Mouse (Mus musculus) adipocyte (in vitro differentiated cells): ENCODE results near the gene Plcb4.
"Not testable (repeated sequence)": the region's sequence is repeated elsewhere in the genome, so short reads cannot be mapped to it uniquely, and the experiment has no call there.

Source experiments
- DNase-seq: peaks from one replicate; pipeline ENCODE4 v3.0.0-alpha.2; 2016; ENCODE audit warnings: low spot score

The Plcb4 gene

GRCm38 (mm10) chr2:135673649-135674048 is 14.8 kb downstream of the Plcb4 start:
- no peak for DNase-seq

DNA sequence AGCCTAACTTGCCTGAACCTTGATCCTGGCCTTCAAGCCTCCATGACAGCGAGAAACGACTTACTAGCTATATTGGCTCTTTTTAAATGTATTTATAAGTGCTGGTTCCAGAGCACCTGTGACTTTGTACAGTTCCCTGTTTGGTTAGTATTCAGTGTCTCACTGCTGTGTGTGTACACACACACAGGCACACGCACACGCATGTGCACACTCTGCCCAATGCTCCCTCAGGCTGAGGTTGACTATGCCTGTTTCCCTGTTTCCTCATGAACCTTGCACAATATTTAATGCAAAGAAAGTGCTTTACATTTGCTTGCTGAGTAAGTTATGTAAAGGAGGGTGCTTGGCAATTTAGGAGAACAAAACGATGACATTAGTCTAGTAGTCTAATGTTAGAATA is 16.5 kb downstream of the Plcb4 start:
- DNase-seq: no peak

DNA sequence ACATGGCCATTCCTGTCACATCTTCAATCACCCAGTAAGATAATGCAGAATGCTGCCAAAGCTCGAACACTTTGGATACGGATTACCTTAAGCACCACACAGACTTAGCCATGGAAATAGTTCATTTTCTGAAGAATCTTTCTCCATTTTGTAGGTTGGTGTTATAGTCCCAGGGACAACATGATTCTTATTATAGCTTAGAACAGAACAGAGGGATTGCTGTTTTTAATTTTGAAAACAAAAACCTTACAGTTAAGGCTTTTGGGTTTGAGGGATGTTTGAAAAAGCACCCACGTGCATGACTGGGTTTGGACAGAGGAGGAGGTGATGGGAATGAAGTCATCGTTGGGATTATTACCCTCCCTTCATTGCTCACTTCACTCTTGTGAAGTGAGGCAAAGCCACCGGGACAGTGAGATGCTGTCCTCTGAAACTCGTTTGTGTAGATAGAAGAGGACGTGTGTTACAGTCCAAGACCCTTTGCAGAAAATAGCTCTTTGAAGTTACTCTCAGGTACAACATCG is 18.2 kb downstream of the Plcb4 start:
- DNase-seq: no peak

DNA sequence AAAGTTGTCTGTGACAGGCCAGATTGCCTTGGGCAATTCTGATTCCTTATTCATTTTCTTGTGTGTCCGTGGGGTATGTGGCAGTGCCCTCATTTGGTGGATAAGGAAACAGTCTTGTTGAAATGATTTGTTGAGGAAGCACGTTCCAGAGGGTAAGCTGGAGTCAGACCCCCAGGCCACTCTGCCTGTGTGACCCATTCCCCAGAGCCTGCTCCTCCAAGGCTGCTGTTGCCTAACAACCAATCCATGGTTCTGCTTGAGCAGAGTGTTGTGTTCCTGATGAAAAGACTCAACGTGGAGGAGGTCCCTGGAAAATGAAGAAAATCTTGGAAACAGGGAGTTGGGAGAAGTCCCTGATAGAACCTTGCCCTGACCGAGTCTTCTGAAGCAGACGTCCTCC is 18.8 kb downstream of the Plcb4 start:
- peak; percentile 60 for DNase-seq

GRCm38 (mm10) chr2:135680001-135680400 is 21.2 kb downstream of the Plcb4 start:
- DNase-seq: no peak

DNA sequence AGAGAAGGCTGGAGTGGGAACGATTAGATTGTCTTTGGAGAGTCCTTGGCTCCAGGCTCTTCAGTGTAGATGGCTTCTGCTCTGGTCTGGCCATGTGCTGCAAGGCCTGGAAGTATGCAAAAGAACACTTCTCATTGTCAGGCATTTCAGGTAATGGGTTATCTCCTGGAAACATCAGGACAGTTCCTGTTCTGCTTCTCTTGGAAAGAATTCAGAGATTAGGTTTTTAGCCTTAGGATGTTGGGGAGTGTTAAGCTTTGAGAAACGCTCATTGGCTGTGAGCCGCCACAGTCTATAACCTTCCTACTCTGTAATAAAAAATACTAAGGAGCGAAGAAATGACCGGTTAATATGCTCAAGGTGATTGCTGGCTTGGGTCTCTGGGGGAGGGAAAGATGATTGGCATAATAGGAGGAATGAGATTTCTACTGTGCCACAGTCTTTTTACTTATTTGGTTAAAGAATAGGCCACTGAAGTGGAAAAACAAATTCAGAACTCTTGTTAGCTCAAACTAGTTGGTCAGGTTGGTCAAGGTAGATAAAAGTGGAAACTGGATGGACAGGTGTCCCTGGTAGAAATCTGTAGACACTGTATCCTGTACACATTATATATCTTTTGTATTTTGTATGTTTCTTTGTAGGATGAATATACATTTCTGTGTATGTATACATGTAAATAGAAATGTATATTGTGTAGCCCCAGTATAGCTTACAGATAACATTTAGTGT is 21.8 kb downstream of the Plcb4 start:
- DNase-seq: no peak

GRCm38 (mm10) chr2:135683684-135684440 is 25.1 kb downstream of the Plcb4 start:
- no peak for DNase-seq

GRCm38 (mm10) chr2:135686692-135687091 is 27.9 kb downstream of the Plcb4 start:
- no peak for DNase-seq

DNA sequence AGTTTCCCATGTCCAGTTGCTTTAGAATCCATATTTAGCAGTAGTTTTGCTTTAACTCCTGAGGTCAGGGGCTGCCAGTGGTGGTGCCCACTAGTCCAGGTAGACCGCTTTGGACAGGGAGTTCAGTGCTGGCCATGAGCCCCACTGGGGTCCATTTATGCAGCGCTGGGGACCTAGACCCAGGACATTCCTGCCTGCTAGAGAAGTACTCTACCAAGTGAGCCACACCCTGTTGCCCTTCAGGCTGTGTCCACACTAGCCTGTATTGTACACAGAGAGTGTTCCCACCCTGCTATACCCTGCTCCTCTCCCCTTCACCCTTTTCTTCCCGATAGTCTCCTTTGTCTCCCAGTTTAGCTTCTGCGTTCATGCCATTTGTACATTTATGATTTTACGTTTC is 28.8 kb downstream of the Plcb4 start:
- DNase-seq: no peak

GRCm38 (mm10) chr2:135692568-135693488 is 34.0 kb downstream of the Plcb4 start:
- no peak for DNase-seq

GRCm38 (mm10) chr2:135700686-135701413 is 42.0 kb downstream of the Plcb4 start:
- no peak for DNase-seq

DNA sequence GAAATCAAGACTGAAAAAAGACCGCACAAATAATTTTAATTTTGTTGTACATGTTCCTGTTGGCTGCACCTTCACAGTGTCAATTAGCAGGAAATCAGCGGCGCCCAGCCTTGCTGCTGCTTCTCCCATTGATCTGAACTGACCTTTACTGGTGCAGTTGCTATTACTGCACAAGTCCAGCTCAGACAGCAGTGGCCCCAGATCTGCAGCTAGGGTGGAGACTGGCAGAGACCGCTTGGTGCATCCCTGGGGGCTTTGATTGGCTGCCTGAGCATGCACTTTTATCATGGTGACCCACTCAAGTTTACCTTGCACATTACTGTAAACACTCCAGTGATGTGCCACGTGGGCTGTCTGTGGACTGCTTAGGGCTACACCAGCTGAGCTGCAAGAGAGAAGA is 45.9 kb downstream of the Plcb4 start:
- DNase-seq: no peak

- DNase-seq: no peak
Observed at GRCm38 (mm10) chr2:135707305-135707704, 48.5 kb downstream of the Plcb4 start.

GRCm38 (mm10) chr2:135708386-135708785 is 49.6 kb downstream of the Plcb4 start:
- DNase-seq: no peak

- no peak for DNase-seq
Observed at GRCm38 (mm10) chr2:135708796-135709195, 50.0 kb downstream of the Plcb4 start.

DNA sequence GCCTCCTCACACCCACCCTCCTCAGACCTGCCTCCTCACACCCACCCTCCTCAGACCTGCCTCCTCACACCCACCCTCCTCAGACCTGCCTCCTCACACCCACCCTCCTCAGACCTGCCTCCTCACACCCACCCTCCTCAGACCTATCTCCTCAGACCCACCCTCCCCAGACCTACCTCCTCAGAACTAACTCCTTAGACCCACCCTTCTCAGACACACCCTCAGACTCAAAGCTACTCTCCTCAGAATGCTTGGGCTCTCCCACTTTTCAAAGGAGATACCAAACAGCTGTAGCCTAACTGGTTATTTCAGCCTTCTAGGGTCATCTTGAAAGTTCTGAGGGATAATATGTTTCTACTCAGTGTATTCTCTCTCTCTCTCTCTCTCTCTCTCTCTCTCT is 50.9 kb downstream of the Plcb4 start:
- DNase-seq: not testable (repeated sequence)

GRCm38 (mm10) chr2:135711049-135711924 is 52.5 kb downstream of the Plcb4 start:
- no peak for DNase-seq

- peak; percentile 95 for DNase-seq
Observed at GRCm38 (mm10) chr2:135711925-135712288, 53.1 kb downstream of the Plcb4 start.

DNA sequence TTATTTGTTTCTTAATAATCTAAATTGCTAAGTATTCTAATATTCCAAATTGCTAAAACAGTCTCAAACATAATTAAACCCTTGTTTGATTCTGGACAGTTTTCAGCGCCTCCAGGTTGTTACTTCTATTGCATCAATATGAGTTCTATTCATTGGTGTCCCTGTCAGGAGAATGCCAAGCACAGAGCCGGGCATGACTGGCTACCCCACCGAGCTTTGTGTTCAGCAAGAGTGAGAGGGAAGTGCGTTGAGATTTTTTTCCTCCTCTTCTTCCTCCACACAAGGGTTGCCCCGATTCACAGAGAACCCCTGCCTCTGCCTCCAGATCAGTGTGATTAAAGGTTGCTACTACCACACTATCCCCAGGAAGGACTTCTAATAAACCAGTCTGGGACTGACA is 53.5 kb downstream of the Plcb4 start:
- no peak for DNase-seq

GRCm38 (mm10) chr2:135712921-135713320 is 54.1 kb downstream of the Plcb4 start:
- DNase-seq: no peak

DNA sequence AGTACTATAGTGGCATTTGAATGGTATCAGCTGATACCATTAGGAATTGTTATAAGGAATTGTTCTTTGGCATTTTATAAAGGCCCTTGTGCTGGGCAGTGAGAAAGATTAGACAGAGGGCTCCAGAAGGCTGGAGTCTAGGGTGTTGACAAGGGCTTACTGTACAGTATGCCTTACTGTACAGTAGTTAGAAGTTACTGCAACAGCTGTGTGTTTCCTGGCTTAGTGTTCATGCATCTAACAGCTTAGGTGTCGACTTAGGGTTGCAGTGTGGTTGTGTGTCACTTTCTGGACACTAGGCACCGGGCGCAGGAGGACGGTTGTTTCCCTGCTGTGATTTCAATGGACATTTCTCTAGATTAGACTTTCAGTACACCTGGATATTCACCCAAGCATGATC is 57.4 kb downstream of the Plcb4 start:
- DNase-seq: no peak
